Mouse (Mus musculus) neutrophil, adult 5-6 weeks (primary cell): ENCODE results near the gene Sik1. TPM values are rescaled to one million over a fixed set of nuclear protein-coding genes. Genes with fewer than 3 reads are reported as not detected.

ENCODE experiments used
- ATAC-seq: fragments of 151-379, 151-347 bp; 2 replicates; pipeline ENCODE4 v1.8.0; 2017; ENCODE audit warnings: mild to moderate bottlenecking, moderate TSS enrichment; ENCODE audit not compliant: insufficient number of reproducible peaks, poor library complexity, low FRiP score, severe bottlenecking; ENCODE audit errors: extremely low read depth
- total RNA-seq: library from RNA; stranded (forward); fragments of 200-1000 nt; gene quantifications from 2 replicates; pipeline ENCODE4 v1.2.3, GENCODE M21; 2017

The Sik1 gene
- total RNA-seq, 1 experiment from 2014 or later = 90.7 TPM

DNA sequence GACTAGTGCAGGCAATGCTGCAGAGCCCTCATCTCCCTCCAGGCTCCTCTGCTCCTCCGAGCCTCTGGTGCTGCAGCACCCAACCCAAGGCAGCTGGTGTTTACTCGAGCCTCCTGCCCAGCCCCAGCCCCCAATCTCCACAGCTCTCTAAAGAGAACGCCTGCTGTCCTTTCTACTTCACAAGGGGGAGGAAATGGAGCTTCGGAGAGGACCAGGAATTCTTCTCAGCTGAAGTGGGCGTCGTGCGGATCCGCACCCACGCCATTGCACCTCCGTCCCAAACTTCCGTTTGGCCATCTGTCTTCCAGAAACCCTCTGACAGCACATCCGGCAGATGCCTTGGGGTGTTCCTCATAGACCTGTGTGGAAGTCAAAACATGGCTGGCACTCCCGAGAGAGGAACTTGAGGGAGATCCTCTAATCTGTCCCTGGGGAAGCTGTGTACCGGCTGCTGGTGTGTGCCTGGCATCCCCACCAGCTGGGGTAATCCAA, 22.1 kb upstream of the Sik1 start:
- no peak for ATAC-seq

DNA sequence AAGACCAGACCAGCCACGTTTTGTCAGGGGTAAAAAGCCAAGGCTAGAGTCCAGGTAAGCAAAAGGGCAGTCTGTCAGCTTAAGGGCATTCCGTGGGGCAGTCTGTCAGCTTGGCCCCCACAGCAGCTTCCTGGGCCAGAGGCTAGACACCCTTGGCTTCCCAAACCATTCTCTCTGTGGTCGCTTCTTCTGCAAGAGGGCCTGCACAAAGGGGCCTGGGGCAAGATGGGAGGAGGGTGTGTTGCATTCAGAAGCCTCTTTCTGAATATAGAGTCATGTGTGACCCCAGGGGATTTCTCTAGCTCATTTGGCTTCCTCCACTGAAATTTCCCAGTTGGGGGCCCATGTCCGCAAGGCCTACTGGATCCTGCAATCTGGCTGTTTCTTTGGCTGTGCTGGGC, 21.6 kb upstream of the Sik1 start:
- ATAC-seq = no peak

DNA sequence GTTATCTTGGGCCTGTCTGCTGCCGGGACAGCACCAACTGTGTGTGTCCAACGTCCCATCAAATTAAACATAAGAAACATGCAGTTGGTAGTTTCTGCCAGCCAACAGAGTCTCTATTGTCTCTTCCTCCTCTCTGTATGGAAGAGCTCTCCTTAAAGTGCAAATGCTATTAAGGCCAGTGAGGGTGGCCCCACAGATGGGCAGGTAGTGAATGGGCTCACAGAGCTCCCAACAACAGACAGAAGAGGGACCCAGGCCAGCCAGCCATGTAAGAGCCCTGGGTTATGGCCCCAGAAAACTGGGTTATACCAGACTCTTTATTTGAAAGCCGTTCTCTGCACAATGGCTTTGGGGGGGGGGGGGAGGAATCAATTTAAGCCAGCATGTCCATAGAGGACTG, 21.2 kb upstream of the Sik1 start:
- ATAC-seq = no peak

DNA sequence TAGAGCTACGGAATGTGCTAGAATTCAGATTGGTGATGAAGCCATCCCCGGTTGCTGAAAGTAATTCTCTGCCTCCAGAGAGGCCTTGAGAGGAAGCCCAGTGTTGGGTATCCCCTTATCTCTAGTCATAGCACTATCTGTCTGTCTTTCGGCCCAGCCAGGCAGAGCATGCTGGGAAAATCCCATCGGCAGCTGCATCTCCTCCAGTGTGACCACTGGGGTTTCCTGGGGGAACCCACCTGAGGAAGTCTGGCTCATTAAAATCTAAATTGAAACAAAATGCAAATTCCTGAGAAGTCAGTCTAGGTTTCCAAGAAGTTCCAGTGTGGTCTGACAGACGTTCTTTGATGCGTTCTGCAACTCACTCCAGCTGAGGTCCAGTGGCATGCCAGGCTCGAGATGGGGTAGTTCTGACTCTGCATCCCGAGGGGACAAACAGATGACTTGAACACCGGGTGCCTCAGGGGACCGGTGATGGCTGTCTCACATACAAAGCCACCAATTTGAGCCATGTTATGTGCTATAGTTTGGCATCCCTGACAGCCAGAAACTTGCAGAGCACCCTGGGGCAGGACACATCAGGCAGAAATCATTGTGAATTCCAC, 19.8 kb upstream of the Sik1 start:
- ATAC-seq = no peak

DNA sequence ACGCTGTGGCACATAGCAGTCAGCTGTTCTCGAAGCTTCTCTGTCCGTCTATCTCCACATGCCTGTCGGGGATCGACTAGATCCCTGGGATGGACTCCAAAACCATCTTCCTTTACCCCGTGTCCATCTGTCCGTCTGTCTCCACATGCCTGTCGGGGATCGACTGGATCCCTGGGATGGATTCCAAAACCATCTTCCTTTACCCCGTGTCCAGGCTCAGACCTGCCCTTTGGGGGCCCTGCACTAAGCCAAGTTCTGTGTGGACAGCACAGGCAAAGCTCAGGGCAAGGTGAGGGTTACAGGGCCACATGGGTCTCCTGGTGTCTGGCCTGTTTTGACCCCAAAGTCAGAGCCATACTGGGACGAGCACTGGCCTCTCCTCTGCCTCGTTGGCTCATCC, 19.1 kb upstream of the Sik1 start:
- ATAC-seq = no peak

DNA sequence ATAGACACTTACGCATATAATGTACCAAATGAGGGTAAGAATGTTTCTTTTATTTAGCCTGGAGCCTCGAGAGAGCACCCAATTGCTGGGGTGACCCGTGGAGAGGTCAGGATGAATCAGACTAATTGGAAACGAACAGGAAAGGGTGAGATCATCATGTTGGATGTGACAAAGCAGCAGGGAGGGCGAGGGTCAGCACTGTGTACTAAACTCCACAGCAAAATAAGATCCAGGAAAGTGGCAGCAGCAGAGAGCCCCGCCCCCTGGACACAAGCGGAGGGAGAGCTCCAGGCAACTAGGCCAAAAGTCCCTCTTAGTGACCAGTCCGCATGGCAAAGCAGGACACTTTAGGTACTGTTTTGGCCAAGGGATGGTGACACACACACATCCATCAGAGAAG, 18.4 kb upstream of the Sik1 start:
- no peak for ATAC-seq

DNA sequence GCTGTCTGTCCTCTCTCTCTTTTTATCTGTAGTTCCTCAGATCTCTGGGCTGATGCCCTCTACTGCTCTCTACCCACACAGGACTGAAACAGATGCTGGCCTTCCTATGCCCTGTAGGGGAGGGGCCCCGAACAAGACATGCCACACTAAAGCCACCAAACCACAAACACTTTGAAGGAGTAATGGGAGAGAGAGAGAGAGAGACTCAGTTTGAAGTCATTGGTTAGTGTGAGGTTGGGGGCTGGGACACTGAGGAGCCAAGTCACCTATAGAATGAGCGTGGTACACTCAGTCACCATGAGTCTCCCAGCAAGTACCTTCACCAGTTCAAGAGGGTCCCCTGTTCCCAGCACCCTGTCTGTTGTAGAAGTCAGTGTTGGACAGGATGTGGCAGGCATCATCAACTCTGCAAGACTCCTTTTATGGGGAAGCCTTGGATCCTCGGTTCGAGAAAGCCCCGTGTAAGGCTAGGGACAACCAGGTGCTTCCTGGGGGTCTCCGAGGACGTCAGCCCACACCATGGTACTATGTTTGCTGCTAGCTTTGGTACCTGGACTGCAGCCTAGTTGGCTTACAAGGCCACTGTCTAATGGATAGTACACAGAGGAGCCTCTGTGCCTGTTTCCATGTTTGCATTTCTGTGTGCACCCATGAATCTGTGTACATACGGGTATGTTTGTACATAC, 17.7 kb upstream of the Sik1 start:
- no peak for ATAC-seq

DNA sequence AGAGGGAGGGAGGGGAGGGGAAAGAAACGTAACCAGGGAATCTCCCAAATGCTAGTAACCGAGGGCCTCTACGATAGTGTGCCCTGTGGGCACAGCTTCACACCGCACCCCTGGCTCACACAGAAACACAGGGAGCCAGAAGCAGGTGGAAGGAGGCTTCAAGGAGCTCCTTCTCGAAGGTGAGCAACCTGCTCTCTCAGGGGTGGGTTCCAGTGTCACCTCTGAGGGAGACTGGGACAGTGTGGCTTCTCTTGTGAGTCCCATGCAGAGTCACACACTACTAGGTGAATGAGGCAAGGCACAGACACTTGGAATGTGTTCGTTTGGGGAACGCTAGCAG, 17.2 kb upstream of the Sik1 start:
- ATAC-seq = no peak

DNA sequence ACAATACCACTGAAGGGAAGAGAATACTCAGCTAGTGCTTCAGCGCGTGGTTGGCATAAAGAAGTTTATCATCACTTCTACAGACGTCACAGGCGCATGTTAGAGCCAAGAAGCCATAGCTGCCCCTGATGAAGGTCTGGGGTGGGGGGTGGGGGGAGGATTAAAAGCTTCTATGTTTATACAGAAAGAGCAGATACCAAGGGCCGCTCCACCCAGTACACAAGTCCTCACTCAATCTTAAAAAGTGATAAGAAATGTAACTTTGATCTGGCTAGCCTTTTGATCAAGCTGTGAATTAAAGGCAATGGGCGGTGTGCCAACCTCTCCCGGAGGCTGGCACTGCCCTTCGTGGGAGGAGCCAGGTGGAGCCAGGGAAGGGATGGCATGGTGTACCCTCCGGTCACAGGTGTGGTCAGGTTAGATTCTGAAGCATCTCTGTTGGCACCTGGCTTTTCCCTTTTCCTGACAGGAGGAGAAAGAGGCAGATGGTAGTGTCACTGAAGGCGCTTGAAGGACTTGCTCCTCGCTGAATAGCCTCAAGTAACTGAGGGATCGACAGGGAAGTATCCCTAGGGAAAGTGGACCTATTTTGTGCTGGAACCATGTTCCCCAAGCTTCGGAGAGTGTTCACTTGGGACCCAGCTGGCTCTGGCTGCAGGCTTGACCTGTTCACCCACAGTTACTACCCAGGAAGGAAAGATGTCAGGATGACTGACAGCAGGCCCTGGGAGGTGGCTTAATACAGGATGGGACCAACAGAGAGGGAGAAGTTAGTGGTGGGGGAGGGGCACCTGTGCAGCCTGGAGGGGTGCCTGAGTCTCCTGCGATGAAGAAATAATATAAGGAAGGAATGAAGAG, 16.6 kb upstream of the Sik1 start:
- ATAC-seq = no peak

DNA sequence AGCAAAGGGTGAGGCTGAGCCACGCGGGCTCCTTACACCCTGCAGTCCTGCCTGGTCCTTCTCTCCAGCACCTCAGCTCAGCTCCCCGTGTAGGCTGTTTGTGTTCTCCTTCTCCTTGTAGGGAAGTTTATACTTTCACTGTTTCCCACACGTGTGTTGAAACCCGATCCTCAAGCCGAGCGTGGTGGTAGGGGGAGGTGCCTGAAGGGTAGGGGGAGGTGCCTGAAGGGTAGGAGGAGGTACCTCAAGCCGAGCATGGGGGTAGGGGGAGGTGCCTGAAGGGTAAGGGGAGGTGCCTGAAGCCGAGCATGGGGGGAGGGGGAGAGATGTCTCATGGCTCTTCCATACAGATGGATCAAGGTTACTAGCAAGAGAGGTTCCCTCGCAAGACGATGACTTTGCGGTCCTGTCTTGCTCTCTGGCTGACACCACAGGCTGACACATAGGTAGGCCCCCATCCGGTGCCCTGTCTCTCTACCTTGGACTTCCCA, 15.4 kb upstream of the Sik1 start:
- peak; percentile 85 for ATAC-seq

DNA sequence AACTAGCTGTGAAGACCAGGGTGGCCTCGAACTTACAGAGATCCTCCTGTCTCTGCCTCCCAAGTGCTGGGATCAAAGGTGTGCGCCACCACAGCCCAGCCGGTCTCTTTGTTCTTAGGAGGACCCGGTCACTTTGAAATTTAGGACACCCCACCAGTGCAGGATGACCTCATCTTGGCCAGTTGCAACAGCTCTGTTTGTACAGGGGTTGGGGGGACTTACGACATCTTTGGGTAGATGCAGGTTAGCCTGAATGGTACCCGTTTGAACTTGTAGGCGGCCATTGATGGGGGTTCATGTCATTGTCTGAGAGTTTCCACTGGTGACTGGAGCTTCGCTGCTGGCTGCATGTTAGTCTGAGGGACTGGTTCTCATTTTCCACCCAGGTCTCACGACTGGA, 14.8 kb upstream of the Sik1 start:
- 0 out of 2 replicates have a peak, but pooled peaks have one; percentile 21 for ATAC-seq

DNA sequence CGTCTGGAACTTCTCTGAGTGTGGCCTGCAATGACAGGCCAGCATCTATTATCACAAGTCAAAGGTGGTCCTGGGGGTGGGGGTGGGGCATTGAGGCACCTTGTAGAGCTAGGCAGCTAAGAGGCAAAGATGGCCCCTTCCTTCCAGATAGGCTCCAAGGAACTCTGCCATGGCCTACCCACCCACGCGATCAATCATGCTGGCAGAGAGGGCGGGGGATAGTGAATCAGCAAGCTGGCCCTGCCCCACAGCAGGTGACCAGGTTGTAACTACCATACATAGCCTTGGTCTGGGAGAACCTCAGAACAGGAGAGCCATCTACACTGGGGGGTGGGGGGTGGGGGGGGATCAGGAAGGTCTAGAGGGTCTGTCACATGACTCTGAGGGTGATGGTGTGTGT, 12.5 kb upstream of the Sik1 start:
- no peak for ATAC-seq

DNA sequence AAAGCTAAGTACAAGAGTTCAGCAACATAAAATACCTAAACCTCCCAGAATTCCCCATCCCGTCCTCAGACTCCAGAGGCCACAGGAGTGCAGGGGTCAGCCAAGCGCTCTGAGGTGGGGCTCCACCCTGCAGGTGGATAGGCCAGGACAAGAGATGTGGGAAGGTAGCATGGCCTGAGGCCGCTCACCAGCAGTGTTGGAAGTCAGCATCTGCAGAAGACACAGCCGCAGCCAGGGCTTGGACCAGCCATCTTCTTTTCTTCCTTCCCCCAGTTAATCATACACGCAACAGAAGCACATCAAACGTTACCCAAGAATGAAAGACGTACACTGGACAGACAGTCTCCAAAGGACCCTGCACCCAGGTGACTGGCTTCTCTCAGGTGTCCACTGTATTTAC, 11.5 kb upstream of the Sik1 start:
- no peak for ATAC-seq

DNA sequence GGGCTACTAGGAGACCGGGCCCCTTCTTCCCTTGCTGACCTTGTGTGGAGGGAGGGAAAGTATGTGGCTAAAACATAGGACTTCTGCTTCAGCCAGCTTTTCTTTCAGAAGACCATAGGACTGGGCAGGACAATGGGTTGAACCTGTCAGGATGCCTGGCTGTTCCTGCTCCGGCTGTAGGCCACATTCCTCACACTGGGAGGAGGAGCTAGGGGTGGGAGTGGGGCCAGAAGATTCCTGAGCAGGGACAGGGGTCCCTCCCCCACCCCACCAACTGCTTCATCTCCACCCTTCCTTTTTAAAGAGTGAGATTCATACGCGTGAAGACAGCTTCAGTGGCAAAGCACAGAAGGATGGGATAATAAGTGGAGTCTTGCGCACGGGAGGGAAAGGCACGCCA, 10.0 kb upstream of the Sik1 start:
- no peak for ATAC-seq

DNA sequence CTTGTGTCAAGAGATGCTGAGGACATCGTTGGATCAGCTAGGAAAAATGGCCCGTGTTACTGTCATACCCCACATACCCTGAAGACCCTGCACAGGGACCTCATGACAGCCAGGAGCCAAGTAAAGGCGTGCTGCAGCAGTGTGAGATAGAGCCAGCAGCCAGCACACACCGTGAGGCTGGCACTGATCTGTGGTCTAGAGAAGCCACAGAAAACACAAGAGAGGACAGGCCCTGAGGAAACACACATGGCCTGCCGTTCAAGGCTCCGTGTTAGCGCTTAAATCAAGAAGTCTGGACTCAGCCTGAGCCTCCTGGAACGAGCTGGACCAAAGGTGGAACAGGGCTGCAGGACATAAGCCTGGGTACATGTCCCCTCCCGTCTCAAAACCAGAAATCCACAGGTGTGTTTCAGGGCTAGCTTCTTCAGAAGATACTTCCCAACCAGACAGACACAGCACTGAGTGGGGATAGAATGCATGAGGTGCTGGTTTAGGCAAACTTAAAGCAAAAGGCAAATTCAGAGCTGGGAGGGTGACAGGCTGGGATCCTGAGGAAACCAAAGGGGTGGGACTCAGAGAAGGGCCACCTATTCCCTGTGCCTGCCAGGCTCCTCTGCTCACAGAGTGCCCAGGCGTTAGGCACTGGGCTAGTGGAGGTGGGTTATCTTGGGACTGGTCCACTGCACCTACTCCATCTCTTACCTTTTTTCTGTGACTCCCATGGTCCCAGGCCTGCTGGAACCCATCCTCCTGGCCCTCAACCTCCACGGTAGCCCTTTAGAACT, 9.3 kb upstream of the Sik1 start:
- ATAC-seq = no peak

DNA sequence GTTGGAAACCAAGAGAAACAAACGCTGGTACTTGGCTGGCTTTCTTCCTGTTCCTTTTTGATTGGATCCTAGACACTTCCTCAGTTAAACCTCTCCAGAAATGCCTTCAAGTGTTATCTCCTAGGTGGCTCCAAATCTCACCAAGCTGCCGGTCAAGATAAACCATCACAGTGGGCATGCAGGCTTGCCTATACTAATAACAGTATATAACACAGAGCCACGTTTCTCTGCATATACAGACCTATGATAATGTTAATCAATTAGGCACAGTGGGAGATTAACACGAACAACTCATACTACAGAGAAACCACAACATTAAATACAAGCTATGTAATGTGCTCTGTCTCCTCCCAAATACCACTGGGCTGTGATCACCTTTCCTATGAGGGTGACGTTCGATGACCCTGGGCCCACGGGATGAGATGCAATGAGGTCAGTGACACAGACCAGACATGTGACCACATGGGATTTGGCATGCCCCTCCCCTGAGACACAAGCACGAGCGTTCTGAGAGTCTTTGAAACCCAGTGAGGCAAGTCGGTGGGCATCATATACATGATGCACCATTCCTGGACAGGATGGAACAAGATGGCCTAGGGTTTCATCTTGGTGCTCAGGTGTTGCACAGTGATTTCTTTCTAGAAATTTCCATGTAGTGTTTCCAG, 7.7 kb upstream of the Sik1 start:
- no peak for ATAC-seq

DNA sequence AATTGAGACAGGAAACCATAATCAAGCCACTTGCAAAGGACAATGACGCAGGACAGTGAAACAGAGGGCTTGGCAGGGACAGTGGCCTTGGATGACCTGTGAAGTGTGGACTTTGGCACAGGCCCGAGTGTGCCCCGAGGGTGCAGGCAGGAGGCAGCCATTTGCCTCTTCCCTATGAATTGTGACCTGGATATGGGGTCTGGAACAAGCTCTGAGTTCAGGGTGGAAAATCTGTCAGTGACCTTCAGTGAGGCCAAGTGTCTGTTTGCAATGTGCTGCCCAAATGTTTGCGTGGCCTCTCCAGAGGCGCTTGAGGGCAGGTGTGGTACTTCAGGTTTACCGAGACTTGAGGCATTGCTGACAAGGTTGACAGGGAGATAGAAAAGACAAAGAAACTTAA, 6.5 kb upstream of the Sik1 start:
- ATAC-seq = no peak

DNA sequence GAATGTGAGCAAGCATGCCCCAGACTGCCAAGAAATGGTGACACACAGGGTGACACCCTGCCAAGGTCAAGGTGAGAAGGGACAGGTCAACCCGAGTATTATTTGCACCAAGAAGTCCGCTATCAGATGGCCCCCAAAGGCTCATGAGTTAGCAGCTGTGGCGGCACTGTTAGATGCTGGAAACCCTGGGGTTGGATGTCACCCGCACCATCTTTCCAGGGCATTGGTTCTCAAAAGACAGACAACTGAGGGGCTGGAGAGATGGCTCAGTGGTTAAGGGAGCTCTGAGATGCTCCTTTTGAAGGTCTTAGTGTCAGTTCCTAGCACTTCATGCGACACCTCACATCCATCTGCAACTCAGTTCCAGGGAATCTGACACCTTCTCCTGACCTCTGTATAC, 6.1 kb upstream of the Sik1 start:
- ATAC-seq = no peak

DNA sequence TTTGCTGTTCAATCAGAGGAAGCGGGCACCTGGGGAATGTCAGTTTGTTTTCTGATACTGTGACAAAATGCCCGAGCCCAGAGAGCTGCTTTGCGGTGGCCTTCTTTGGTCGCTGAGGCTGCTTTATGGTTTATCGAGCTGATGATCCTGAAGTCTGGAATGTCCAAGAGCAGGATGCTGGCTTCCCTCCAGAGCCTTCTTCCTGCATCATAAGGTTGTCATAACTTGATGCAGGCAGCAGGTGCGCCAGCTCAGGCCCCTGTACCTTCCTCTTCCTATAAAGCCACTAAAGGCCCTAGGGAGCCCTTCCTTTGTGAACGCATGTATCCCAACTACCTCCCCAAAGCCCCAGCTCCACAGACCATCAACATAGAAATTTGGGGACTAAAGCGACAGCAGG, 5.3 kb upstream of the Sik1 start:
- ATAC-seq = no peak
